Mouse (Mus musculus) ovary, postnatal 36 days (tissue): ENCODE results near the gene Pde4c.

Experiments
- DNase-seq: peaks from one replicate; pipeline ENCODE4 v3.0.0; 2022; ENCODE audit warnings: low spot score, mixed read lengths

Pde4c gene

DNA sequence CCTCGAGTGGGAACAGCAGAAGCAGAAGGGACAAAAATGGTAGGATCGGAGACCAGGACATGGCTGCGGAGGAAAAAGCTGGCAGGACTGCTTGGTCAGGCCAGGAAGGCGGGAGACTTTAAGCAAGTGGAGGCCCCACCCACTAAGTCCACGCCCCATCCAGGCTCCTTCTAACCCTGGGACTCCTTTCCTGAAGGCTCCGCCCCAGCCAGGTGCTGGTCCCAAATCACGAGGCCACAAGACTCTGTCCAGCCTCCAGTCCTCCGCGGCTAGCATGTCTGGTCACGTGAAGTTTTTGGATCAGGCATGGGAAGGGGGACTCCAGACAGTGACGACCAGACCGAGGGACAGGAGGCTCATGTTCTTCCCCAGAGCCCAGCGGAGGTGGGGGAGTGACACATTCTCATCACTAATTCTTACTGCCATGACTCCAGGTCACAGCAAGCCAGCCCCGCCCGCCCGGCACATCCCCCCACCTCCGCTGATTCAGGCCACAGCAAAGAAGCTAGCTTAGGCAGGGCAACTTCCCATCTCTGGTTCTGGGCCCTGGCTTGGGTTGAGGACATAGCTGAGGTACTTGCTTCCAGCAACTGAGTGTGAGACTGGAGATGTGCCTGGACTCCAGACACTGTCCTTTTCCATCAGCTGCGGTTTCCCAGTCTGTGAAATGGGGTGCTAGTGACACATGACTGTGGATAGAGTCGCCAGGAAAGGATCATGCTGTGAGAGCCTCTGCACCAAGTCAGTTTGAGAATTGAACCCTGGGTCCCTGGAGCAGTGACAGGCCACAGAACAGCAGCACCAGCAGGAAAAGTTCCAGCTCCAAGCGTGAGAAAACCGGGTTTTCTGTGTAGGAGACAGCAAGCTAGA lies 43.3 kb downstream of the Pde4c start:
- DNase-seq: peak; percentile 75

DNA sequence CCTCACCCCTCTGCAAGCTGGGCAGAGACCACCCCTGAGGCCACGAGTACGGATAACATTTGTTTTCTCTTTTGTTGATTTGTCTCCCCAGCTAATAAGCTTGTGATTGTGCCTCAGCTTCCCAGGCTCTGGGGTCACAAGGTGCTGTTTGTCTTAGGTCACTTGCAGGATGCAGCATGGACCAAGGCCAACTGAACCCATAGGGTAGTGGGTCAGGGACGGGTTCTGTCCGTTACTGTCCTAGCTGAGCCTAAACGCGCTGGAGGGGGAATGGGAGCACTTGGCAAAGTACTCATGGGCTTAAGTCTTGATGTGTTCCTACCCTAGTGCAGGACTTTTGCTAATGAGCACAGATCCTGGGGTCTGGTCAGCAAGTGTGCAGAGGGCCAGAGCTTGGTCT lies 44.0 kb downstream of the Pde4c start:
- no peak for DNase-seq

DNA sequence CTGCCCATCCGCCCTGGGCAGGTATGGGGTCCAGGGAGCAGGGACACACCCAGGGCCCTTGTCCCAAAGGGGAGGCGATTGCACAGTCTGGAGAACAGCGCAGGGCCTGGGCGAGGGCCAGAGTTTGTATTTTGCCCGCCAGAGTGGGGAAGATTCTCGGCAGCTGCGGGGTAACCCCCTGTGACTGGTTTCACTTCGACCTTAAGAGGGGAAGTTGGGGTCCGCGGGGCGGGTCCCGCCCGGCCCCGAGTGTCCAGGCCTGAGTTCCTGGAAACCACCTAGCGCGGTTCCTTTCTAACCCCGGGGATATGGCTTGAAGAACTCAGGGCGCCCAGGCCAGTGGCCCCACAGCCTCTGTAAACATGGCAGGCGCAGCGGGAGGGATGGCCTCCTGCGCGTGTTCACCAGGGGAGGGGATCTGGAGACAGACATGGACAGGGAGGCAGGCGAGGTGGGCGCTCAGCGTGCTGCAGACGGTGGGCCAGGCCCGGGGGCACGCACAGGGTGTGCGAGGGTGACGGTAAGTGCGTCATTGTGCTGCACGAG lies 44.8 kb downstream of the Pde4c start:
- no peak for DNase-seq

DNA sequence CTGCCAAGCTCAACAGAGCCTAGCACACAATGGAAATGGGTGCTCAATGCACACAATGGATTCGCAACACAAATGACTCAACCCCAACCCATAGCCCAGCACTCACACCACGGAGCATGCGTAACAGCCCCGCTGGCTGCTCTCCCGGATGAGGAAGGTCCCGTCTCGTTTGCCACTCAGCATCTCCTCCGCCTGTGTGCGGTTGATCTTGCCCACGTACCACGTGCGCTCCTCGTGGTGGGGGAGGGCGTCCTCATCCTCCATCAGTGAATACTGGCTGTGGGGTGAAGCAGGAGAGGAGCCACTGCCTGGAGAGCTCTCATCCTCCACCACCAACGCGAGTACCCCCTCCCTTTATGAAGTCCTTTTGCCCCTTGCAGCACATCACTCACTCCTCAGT lies 45.4 kb downstream of the Pde4c start:
- DNase-seq: no peak

DNA sequence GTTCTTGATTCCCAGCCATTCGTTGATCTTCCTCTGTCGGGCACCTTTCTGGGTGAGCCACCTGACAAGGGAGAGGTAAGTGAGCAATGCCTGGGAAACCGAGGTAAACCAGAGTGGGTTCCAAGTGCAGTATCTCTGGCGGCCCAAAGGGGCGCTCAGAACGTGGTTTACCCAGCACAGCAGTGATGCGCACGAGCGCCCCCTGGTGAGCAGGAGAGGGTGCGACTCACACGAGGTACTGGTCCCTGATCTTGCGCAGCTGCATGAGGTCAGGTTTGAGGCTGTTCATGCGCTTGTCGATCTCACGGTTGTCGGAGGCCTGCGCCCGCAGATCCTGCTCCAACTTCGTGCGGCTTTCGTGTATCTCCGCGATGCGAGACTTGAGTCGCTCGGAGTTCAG lies 45.8 kb downstream of the Pde4c start:
- DNase-seq: peak; percentile 94

DNA sequence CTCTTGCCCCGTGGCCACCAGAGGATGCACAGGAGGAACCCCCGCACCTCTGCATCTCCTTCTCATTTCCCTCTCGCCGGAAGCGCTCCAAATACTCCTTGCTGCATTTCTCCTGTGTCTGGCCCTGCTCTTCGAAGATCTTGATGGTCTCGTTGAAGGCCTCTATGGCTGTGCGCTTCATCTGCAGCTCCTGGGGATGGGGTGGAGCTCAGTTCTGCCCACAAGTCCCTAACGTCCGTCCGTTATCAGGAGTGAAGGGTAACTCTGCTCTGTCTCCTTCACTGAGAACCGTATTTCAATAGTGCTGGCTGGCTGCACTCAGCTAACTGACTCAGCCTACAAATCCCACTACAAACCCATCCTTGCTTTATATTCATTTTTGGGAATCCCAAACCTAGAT lies 46.3 kb downstream of the Pde4c start:
- DNase-seq: no peak

DNA sequence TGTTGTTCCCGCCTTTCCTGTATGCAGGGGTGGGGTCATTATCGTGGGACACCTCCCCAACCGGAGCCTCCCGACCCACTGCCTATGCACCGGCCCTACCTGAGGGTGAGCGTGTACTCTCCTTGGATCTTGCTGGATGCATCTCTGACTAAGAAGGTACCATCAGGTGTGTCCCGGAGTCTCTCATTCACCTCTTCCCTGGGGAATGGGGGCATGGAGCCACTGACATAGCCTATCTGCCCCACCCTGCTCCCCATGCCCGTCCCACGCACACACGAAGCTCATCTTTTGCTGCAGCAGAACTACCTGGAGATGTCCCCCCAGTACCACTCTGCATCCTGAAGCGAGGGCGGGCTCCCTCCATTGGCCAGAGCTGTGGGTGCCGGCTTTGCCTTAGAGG lies 47.2 kb downstream of the Pde4c start:
- DNase-seq: no peak

DNA sequence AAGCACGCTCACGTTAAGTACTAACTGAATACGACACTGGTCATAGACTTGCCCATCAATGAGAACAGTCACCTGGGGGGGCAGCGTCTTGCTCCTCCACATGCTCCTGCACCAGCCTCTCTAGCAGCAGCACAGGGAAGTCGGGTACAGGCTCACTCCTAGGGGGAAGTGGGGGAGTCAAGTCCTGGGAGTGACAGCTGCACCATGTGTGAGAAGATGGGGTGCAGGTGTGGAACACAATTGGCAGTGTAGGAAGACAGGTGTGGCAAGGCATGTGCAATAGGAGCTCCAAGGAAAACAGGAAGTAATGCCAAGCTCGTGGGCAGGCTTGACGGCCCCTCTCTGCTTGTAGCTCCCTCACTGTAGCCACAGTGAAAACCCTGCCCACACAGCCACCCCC lies 47.7 kb downstream of the Pde4c start:
- no peak for DNase-seq

DNA sequence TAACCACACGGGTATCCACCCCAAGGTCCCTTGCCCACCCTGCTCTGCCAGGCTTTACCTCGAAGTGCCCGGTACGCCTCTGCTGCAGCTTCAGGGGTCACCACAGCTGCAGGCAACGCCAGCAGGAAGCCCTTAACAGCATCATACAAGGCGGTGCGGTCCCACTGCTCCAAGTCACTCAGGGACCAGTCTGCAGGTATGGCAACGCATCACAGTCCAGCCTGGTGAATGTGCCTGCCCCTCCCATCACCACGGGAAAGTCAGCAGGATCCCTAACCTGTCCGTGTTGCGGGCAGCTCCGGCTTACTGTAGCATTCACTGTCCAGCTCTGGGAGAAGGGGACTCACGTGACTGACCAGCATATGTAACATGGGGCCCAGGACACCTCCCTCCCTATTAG lies 48.6 kb downstream of the Pde4c start:
- DNase-seq: no peak

DNA sequence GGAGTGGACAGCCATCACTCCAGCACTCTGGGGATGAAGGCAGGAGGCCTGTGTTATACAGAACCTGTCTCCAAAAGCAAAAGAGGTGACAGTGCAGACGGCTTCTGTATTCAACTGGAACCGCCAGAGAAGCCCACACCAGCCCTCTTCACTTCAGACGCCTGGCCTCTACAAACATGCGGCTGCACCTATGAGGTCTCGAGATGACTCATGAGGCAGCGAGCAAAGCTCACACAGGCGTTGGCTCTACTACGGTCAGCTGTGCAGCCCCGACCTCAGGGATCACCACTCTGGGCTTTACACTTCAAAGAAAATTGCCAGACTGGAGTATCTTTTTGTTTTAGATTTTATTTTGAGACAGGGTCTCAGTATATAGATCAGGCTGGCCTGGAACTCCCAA lies 49.4 kb downstream of the Pde4c start:
- DNase-seq: no peak

DNA sequence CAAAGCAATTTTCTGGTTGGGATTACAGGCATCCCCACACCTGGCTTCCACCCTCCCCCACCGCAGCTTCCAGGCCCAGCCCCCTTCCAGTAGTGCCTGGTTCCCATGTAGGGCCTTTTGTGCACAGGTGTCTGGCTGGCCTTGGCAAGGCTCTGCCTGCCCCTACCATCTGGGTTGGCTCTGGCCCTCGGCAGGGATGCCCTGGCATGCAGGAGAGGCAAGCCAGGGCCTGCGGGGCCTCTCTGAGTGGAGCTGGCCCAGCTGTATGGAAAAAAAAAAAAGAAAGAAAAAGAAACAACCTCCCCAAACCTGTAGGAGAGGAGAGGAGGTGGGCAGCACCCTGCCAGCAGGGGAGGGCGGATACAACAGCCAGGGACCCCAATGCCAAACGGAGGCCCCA lies 49.9 kb downstream of the Pde4c start:
- DNase-seq: no peak

DNA sequence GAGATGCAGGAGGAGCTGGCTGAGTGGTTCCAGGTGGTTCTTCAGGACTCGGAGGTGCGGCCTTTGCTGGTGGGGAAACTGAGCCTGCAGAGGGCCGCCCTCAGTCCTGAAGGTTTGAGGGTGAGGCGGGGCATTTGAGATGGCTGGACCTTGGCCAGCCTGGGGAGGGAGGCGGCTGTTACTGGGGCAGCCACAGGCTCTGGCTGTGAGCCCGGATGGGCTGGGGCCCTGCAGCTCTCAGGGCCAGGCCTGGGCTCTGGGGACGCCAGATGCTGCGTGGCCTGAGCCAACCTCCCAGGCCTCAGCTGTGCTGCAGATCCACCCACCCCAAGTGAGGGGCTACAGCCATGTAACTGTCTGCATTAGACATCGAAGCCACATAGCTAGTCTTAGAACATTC lies 50.3 kb downstream of the Pde4c start:
- DNase-seq: peak; percentile 85

DNA sequence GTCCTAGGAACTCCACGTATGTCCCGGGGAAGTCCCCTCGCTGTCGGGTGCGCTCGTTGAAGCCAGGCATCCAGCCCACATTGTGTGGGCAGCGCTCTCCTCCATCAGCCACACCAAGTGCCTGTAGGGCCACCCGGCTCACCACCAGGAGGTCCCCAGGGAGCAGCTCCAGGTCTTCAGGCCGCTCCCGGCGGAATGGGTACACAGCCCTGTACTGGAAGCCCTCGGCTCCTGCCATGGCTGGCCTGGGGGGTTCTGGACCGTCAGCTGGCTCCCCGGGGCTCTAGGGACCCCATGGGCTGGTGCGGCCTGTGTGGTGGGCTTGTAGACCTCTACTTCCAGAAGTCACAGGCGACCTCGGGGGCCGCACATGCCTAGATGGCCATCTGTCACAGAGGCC lies 51.2 kb downstream of the Pde4c start:
- no peak for DNase-seq

DNA sequence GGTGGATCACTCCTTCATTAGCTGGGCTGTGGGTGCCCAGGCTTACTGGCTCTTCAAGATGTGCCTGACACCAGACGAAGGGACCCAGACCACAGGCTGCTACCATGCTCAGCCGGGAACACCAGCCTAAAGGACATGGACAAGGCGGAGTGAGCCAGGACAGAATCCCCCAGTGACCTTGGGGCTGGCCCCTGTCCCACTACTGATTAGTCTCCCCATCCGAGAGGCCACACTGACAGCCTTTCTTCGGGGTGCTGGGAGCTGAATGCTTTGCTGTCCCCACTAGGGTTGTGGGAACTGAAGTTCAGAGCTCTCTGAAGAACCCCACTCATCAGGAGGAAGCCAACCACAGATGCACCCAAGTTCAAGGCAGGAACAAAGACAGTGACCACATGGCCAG lies 51.7 kb downstream of the Pde4c start:
- DNase-seq: no peak

DNA sequence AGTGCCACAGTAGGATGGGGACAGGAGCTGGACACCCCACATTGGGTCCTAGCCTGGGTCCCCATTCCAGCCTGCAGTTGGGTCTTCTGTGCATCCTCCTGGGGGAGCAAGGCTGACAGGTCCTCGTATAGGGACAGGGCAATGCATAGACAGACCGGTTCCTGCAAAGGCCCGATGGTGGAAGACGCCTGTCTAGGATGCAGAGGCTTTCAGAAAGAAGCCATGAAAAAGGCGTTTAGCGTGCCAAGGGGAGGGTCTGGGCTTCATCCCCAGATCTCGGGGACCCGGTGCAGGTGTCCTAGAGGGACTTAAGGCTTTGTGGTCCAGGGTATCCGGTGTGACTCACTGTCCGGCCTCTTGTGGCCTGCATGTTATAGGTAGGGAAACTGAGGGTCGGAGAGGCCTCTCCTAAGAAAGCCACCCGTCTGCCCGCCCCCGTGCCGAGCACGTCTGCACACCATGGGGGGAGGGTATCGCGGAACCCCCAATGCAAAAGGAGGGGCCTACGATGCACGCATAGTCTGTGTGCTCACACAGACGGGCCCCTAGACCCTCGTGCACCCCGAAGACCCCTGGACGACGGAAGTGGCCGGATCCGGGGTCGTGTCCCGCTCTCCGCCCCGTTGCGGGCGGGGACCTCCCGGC lies 52.5 kb downstream of the Pde4c start:
- DNase-seq: no peak

DNA sequence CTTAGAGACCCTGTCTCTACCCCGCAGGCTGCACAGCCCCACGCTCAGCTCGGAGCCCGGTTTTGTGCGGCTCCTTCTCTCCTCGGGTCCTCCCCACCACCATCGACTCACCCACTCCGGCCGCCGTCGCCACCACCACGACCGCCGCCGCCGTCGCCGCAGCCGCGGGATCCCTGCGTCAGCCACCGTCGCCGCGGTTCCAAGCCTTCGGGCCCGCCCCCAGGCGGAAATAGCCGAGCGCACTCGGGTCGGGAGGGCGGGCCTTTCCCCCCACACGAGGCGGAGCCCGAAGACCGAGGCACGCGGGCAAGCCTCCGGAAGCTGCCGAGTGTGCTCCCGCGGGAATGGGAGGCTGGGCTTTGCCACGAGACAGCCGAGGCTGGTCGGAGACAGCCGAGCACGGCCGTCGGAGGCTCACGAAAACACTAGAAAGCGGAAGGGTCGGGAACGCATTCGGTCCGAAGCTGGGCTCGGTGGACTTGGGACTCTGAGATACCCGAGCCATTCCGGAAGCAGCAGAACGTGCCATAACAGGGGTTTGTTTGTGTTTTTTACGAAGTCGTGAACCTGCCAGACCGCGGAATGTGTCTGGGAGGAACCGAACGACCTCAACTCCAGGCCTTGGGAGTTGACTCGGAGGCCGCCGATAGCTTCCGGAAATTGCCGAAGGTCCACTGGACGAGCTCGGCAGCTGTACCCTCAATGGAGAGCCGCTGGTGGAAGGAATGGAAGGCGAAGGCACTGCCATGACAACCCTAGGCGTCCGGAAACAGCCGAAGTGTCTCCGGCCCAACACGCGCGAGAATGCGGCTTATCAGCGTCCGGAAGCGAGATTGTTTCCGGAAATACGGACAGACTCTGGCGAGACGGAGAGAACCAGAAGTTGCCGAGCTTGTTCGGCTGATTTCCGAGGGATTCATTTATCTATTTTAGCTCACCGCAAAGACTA lies 53.2 kb downstream of the Pde4c start, which contains the start of gene Pik3r2:
Gene Pik3r2, minus strand, starts transcription at position 218 of the 949 bp plus-strand sequence.
- DNase-seq: peak; percentile 98

DNA sequence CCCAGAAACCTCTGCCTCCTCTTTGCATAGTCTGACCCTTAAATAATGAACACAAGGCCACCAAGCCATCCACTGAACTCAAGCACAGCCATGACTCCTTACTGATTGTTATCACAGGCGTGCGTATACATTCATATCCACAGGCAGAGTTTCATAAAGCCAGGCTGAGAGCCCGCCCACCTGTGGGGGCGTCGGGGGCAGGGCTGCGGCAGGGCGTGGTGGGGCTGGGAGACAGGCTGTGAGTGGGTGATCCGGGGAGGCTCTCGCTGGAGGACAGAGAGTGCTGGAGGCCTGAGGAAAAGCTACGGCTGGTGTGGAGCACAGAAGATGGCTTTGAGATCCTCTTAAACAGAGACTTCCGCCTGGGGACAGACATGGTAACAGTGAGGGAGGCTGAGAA lies 56.6 kb downstream of the Pde4c start:
- DNase-seq: no peak

DNA sequence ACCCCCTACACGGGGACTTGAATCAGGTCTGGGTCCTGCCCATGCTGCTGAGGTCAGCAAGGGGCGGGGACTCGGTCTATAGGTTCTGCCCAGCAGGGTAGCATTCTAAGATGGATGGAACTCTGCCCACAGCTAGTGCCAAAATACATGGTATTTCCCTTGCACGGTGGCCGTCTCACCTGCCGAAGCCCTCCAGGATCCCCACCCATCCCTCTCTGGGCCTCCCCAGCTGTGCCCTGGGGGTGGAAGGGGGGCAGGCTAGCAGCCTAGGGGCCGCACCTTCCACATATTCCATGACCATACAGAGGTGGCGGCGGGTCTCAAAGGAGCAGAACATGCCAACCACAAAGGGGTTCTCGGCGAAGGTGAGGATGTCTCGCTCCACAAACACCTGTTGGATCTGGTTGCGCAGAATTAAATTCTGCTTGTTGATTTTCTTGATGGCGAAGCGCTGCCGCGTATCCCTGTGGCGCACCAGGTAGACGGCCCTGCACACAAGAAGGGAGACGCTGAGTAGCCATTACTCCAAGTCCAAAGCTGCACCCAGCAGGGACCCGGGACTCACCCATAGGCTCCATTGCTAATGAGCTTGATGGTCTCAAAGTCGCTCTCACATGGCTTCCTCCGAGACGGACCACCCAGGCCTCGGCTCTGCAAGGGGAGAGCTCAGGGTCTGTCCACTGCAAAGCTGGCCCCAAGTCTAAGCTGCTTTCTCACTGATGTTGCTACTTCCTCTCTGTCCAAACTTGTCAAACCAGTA lies 63.0 kb downstream of the Pde4c start:
- no peak for DNase-seq

DNA sequence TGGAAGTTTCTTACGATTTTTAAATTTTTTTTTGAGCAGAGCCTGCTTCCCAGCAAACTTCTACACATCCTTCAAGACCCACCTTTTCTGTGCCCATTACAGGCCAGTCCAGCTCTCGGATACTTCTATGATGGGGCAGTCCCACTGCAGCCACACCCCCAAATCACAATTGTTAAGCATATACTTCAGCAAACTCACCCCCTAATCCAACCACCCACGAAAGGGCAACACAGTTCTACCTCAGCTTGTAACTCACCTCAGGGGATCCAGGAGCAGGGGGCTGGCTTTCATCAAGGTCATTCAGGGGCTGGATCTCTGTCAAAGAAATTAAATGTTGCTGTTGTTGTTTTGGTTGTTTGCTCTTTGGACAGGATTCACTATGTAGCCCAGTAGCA lies 63.5 kb downstream of the Pde4c start:
- DNase-seq: no peak

DNA sequence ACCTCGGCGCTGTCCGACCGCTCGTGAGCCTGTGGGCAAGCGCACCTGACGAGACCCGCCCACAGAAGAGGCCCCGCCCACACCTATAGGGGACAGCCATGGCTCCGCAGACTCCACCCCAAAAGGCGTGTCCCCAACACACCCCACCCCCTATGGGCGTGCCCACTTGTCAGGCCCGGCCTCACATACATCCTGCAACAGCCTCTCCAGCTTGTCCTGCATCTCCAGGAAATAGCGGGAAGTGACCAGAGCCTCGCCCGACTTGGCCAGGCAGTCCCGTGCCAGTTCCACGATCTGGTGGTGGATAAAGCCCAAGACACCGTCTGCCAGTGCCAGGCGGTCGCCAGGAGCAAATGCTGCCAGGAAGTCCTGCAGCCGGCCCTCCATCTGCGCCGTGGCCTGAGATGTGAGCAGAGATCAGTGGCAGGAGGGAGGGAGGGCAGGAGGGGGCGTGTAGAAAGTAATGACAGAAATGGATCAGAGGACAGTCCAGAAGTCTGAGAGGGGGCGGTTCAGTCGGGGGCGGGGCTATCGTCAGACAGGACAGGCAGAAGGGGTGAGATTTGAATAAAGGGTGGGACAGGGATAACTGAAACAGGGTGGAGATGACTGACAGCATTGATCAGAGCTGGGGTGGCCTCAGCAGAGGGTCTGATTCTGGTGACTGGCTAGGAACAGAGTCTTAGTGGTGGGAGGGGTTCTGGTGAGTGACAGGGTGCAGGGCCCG lies 64.6 kb downstream of the Pde4c start:
- no peak for DNase-seq

DNA sequence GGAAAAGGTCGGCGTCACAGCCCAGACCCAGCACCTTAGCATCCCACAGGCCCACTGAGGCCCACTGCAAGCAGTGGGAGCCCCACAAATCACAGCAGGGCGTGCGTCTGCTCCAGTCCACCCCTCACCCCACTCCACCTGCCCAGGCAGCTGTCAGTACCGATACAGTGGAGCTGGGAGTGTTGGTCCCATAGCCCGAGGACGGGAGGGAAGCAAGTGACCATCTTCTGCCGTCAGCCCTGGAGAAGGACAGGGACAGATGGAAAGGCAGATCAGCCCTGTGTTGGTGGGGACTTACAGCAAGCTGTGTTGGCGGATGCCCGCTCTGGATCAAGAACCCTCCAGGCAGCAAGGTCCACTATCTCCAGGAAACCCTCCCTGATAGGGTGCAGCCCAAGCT lies 65.5 kb downstream of the Pde4c start:
- no peak for DNase-seq
